Mouse (Mus musculus) brain, embryonic 14.5 days (tissue): ENCODE data around the gene Tgtp2.

Experiments used
- CTCF ChIP-seq: fragments of 200-500 bp; IDR thresholded peaks from 2 replicates; pipeline ENCODE4 v1.5.1; 2012; ENCODE audit warnings: inconsistent platforms, mild to moderate bottlenecking, moderate library complexity, borderline replicate concordance; ENCODE audit not compliant: insufficient read depth, insufficient read length; ENCODE audit errors: extremely low read depth
- POLR2A ChIP-seq: fragments of 200-500 bp; IDR thresholded peaks from 2 replicates; pipeline ENCODE4 v1.6.1; 2012; ENCODE audit warnings: mild to moderate bottlenecking, inconsistent platforms, borderline replicate concordance; ENCODE audit not compliant: poor library complexity, insufficient read depth, insufficient read length, severe bottlenecking; ENCODE audit errors: extremely low read depth

GRCm38 (mm10) chr11:49084875-49085274 lies 20.9 kb upstream of the Tgtp2 start:
- TF ChIP-seq POLR2A (no peak), CTCF (no peak)
